Mouse (Mus musculus): ENCODE measurements around the gene Riox1. TPM values are rescaled to one million over a fixed set of nuclear protein-coding genes. Genes with fewer than 3 reads are reported as not detected.
"Not testable (repeated sequence)": the region's sequence is repeated elsewhere in the genome, so short reads cannot be mapped to it uniquely, and the experiment has no call there.

Riox1 gene
- polyA plus RNA-seq, 1 experiment from 2014 or later = 15.5 TPM

GRCm38 (mm10) chr12:83999237-83999636 is 48.8 kb downstream of the Riox1 start:
- not testable (repeated sequence) for H3K4me3 ChIP-seq; DNase-seq (ENCODE audit: low spot score); H3K27ac ChIP-seq (replicated peaks); H3K4me1 ChIP-seq; H3K27me3 ChIP-seq (ENCODE audit: low read depth, poor library complexity, severe bottlenecking); H3K9me3 ChIP-seq (replicated peaks); H3K36me3 ChIP-seq
- 86% methylated on average over 8 of the region's 8 CpGs for WGBS

- 0 out of 2 replicates have a peak, but pooled peaks cover 3% of the 10 kb centered on the region for H3K36me3 ChIP-seq
- no peak overlapping the region for H3K27ac ChIP-seq (replicated peaks)
- no peak overlapping the region for H3K4me3 ChIP-seq
- 93% methylated on average over 3 of the region's 3 CpGs for WGBS
- DNase-seq (ENCODE audit: low spot score) = no peak
- H3K9me3 ChIP-seq (replicated peaks) = peaks cover 8% of the 10 kb centered on the region
- no peaks in the 10 kb centered on the region for H3K27me3 ChIP-seq (ENCODE audit: low read depth, poor library complexity, severe bottlenecking)
- H3K4me1 ChIP-seq = no peaks in the 10 kb centered on the region
Measured at GRCm38 (mm10) chr12:84000418-84000817, 50.0 kb downstream of the Riox1 start.

Other genes starting within 250 kb of the Riox1 start
- 0.09 and 0.10 TPM in 2 replicates for gene Papln, start 187.0 kb upstream of the Riox1 start, polyA plus RNA-seq (2016; fragmentation: Nextera tagmentation; extraction: Ambion mirVana)
- gene Numb, start 28.7 kb upstream of the Riox1 start, polyA plus RNA-seq (2016; fragmentation: Nextera tagmentation; extraction: Ambion mirVana) = 34.3 and 37.4 TPM in 2 replicates
- not detected in 2 replicates for gene Heatr4, start 34.2 kb downstream of the Riox1 start, polyA plus RNA-seq (2016; fragmentation: Nextera tagmentation; extraction: Ambion mirVana)
- 20.1 and 21.1 TPM in 2 replicates for gene Acot2, start 37.3 kb downstream of the Riox1 start, polyA plus RNA-seq (2016; fragmentation: Nextera tagmentation; extraction: Ambion mirVana)
- 46.6 and 52.5 TPM in 2 replicates for gene Acot1, start 58.9 kb downstream of the Riox1 start, polyA plus RNA-seq (2016; fragmentation: Nextera tagmentation; extraction: Ambion mirVana)
- gene Acot4, start 87.8 kb downstream of the Riox1 start, polyA plus RNA-seq (2016; fragmentation: Nextera tagmentation; extraction: Ambion mirVana) = 0.06 and 0.21 TPM in 2 replicates
- not detected in 2 replicates for gene Gm49366, start 88.3 kb downstream of the Riox1 start, polyA plus RNA-seq (2016; fragmentation: Nextera tagmentation; extraction: Ambion mirVana)
- gene Acot3, start 101.5 kb downstream of the Riox1 start, polyA plus RNA-seq (2016; fragmentation: Nextera tagmentation; extraction: Ambion mirVana) = 0.16 and 0.31 TPM in 2 replicates
- gene Acot5, start 118.7 kb downstream of the Riox1 start, polyA plus RNA-seq (2016; fragmentation: Nextera tagmentation; extraction: Ambion mirVana) = not detected in 2 replicates
- 0.74 and 0.99 TPM in 2 replicates for gene Acot6, start 150.0 kb downstream of the Riox1 start, polyA plus RNA-seq (2016; fragmentation: Nextera tagmentation; extraction: Ambion mirVana)
- 3.6 and 6.1 TPM in 2 replicates for gene Dnal1, start 163.8 kb downstream of the Riox1 start, polyA plus RNA-seq (2016; fragmentation: Nextera tagmentation; extraction: Ambion mirVana)
- gene Pnma1, start 197.9 kb downstream of the Riox1 start, polyA plus RNA-seq (2016; fragmentation: Nextera tagmentation; extraction: Ambion mirVana) = 2.1 and 3.3 TPM in 2 replicates